Mouse (Mus musculus): Measurements from ENCODE around the gene Tppp. TPM values are rescaled to one million over a fixed set of nuclear protein-coding genes. Genes with fewer than 3 reads are reported as not detected.

The Tppp gene
- polyA plus RNA-seq (2015; fragmentation: Nextera tagmentation; extraction: Ambion mirVana): 5.8 and 6.2 TPM in 2 replicates

GRCm38 (mm10) chr13:74008948-74009718 lies at the start of gene Tppp:
Gene Tppp (plus strand): TSS chr13:74009407.

GRCm38 (mm10) chr13:73963551-73963950 lies 45.7 kb upstream of the Tppp start, which contains the start of gene Zdhhc11:
Gene Zdhhc11 (plus strand): TSS chr13:73963851.

GRCm38 (mm10) chr13:74061613-74062377 lies 52.6 kb downstream of the Tppp start, which contains the start of gene Cep72:
Gene Cep72 (minus strand): TSS chr13:74062299.

Other genes with a start within 250 kb of the Tppp start
- 1.6 and 1.7 TPM in 2 replicates for gene Nkd2, start 161.8 kb upstream of the Tppp start, polyA plus RNA-seq (2015; fragmentation: Nextera tagmentation; extraction: Ambion mirVana)
- 6.0 and 7.8 TPM in 2 replicates for gene Trip13, start 71.6 kb upstream of the Tppp start, polyA plus RNA-seq (2015; fragmentation: Nextera tagmentation; extraction: Ambion mirVana)
- gene Brd9, start 71.6 kb upstream of the Tppp start, polyA plus RNA-seq (2015; fragmentation: Nextera tagmentation; extraction: Ambion mirVana): 19.8 and 20.0 TPM in 2 replicates
- not detected in 2 replicates for gene Zdhhc11, start 45.6 kb upstream of the Tppp start, polyA plus RNA-seq (2015; fragmentation: Nextera tagmentation; extraction: Ambion mirVana)
- gene Cep72, start 52.9 kb downstream of the Tppp start, polyA plus RNA-seq (2015; fragmentation: Nextera tagmentation; extraction: Ambion mirVana): 3.0 TPM in 2 replicates
- 0.17 TPM in 1 of 2 replicates, not detected in the other for gene Slc9a3, start 112.0 kb downstream of the Tppp start, polyA plus RNA-seq (2015; fragmentation: Nextera tagmentation; extraction: Ambion mirVana)
- gene Exoc3, start 199.3 kb downstream of the Tppp start, polyA plus RNA-seq (2015; fragmentation: Nextera tagmentation; extraction: Ambion mirVana): 32.1 and 35.4 TPM in 2 replicates